Mouse (Mus musculus) neural tube, embryonic 12.5 days (tissue): Measurements from ENCODE around the gene Zmiz1. TPM values are rescaled to one million over a fixed set of nuclear protein-coding genes. Genes with fewer than 3 reads are reported as not detected.

Experiments
- ATAC-seq: fragments of 200-750 bp; cut with Nextera tagmentation; 2 replicates; pipeline ENCODE4 v1.8.0; 2017; ENCODE audit warnings: low read depth, mild to moderate bottlenecking, moderate TSS enrichment, moderate library complexity; ENCODE audit not compliant: low FRiP score
- H3K27ac ChIP-seq: fragments of 300-500 bp; sonication (generic); 2 replicates; pipeline ENCODE4 v1.5.1; 2016
- H3K27me3 ChIP-seq: fragments of 300-500 bp; sonication (generic); replicated peaks from 2 replicates; pipeline ENCODE4 v1.6.1; 2016; ENCODE audit warnings: mild to moderate bottlenecking
- H3K36me3 ChIP-seq: fragments of 300-500 bp; sonication (generic); 2 replicates; pipeline ENCODE4 v1.6.1; 2016; ENCODE audit warnings: mild to moderate bottlenecking
- H3K4me1 ChIP-seq: fragments of 300-500 bp; sonication (generic); 2 replicates; pipeline ENCODE4 v1.6.1; 2016
- H3K4me2 ChIP-seq: fragments of 300-500 bp; sonication (generic); replicated peaks from 2 replicates; pipeline ENCODE4 v1.6.1; 2016; ENCODE audit warnings: mild to moderate bottlenecking
- H3K4me3 ChIP-seq: fragments of 300-500 bp; sonication (generic); 2 replicates; pipeline ENCODE4 v1.5.1; 2016
- H3K9ac ChIP-seq: fragments of 300-500 bp; sonication (generic); 2 replicates; pipeline ENCODE4 v1.6.1; 2016; ENCODE audit warnings: mild to moderate bottlenecking
- H3K9me3 ChIP-seq: fragments of 300-500 bp; sonication (generic); 2 replicates; pipeline ENCODE4 v1.6.1; 2016; ENCODE audit warnings: mild to moderate bottlenecking
- WGBS: fragments of 180-500 bp; shearing (Covaris S2); methylation state at CpG from one replicate; pipeline ENCODE4 v1.1.7; 2016; 5-methylcytosine and 5-hydroxymethylcytosine counted together
- polyA plus RNA-seq: library from polyadenylated mRNA; unstranded; fragments of >200 nt; fragmentation: Nextera tagmentation; extraction: Ambion mirVana; gene quantifications from 2 replicates; pipeline ENCODE4 v1.2.1, GENCODE M21; 2016

Zmiz1 gene
- polyA plus RNA-seq, 1 experiment from 2014 or later: 63.4 TPM

- Histone ChIP-seq H3K4me3 (no peak overlapping the region), H3K4me2 (no peak overlapping the region), H3K9me3 (no peaks in the 10 kb centered on the region), H3K4me1 (peaks cover 95% of the 10 kb centered on the region), H3K27me3 (no peaks in the 10 kb centered on the region), H3K9ac (no peak overlapping the region), H3K36me3 (no peaks in the 10 kb centered on the region), H3K27ac (no peak overlapping the region)
- 80% methylated on average over 6 of the region's 6 CpGs for WGBS
- no peak for ATAC-seq
Observed at GRCm38 (mm10) chr14:25489336-25490078, 30.5 kb downstream of the Zmiz1 start.

GRCm38 (mm10) chr14:25491961-25492360, 33.0 kb downstream of the Zmiz1 start:
- no peak overlapping the region for H3K4me2 ChIP-seq
- H3K36me3 ChIP-seq: no peaks in the 10 kb centered on the region
- no peak overlapping the region for H3K4me3 ChIP-seq
- H3K9me3 ChIP-seq: no peaks in the 10 kb centered on the region
- H3K4me1 ChIP-seq: peaks cover 96% of the 10 kb centered on the region
- 64% methylated on average over 5 of the region's 5 CpGs for WGBS
- no peak overlapping the region for H3K27ac ChIP-seq
- H3K27me3 ChIP-seq: no peaks in the 10 kb centered on the region
- no peak overlapping the region for H3K9ac ChIP-seq
- no peak for ATAC-seq

- Histone ChIP-seq H3K27me3 (no peaks in the 10 kb centered on the region), H3K9ac (peak overlapping the region; percentile 30; the same call in 1 of the 2 replicates), H3K4me2 (peak overlapping the region; percentile 32), H3K27ac (peak overlapping the region; percentile 64), H3K4me1 (peaks cover 96% of the 10 kb centered on the region), H3K4me3 (no peak overlapping the region), H3K9me3 (no peaks in the 10 kb centered on the region), H3K36me3 (no peaks in the 10 kb centered on the region)
- ATAC-seq: no peak
- WGBS: 73% methylated on average over 11 of the region's 11 CpGs
Observed at GRCm38 (mm10) chr14:25492567-25493279, 33.7 kb downstream of the Zmiz1 start.

- Histone ChIP-seq H3K27me3 (no peaks in the 10 kb centered on the region), H3K27ac (peak overlapping the region; percentile 64), H3K4me3 (no peak overlapping the region), H3K9ac (0 out of 2 replicates have a peak overlapping the region, but pooled peaks have one; percentile 6), H3K9me3 (no peaks in the 10 kb centered on the region), H3K4me1 (peaks cover 98% of the 10 kb centered on the region), H3K4me2 (peak overlapping the region; percentile 32), H3K36me3 (no peaks in the 10 kb centered on the region)
- 47% methylated on average over 22 of the region's 22 CpGs for WGBS
- peak; percentile 19; the same call in 1 of the 2 replicates for ATAC-seq
Observed at GRCm38 (mm10) chr14:25493301-25494241, 34.6 kb downstream of the Zmiz1 start.

GRCm38 (mm10) chr14:25494778-25495177, 35.8 kb downstream of the Zmiz1 start:
- no peak overlapping the region for H3K4me3 ChIP-seq
- no peaks in the 10 kb centered on the region for H3K27me3 ChIP-seq
- H3K36me3 ChIP-seq: no peaks in the 10 kb centered on the region
- no peak overlapping the region for H3K4me2 ChIP-seq
- WGBS: 81% methylated on average over 3 of the region's 3 CpGs
- no peak for ATAC-seq
- H3K4me1 ChIP-seq: peaks cover 98% of the 10 kb centered on the region
- no peak overlapping the region for H3K27ac ChIP-seq
- H3K9me3 ChIP-seq: no peaks in the 10 kb centered on the region
- H3K9ac ChIP-seq: no peak overlapping the region

- 0 out of 2 replicates have a peak overlapping the region, but pooled peaks have one; percentile 13 for H3K9ac ChIP-seq
- no peak overlapping the region for H3K4me2 ChIP-seq
- ATAC-seq: no peak
- H3K4me3 ChIP-seq: no peak overlapping the region
- H3K4me1 ChIP-seq: peaks cover 97% of the 10 kb centered on the region
- no peaks in the 10 kb centered on the region for H3K36me3 ChIP-seq
- no peaks in the 10 kb centered on the region for H3K27me3 ChIP-seq
- no peaks in the 10 kb centered on the region for H3K9me3 ChIP-seq
- WGBS: 59% methylated on average over 2 of the region's 2 CpGs
- no peak overlapping the region for H3K27ac ChIP-seq
Observed at GRCm38 (mm10) chr14:25496116-25496515, 37.1 kb downstream of the Zmiz1 start.

GRCm38 (mm10) chr14:25496989-25497388, 38.0 kb downstream of the Zmiz1 start:
- Histone ChIP-seq H3K9ac (no peak overlapping the region), H3K4me3 (no peak overlapping the region), H3K27me3 (no peaks in the 10 kb centered on the region), H3K4me1 (peaks cover 97% of the 10 kb centered on the region), H3K36me3 (no peaks in the 10 kb centered on the region), H3K27ac (peak overlapping the region; percentile 83; the same call in 1 of the 2 replicates), H3K4me2 (peak overlapping the region; percentile 36; the same call in 1 of the 2 replicates), H3K9me3 (no peaks in the 10 kb centered on the region)
- ATAC-seq: no peak
- WGBS: 79% methylated on average over 3 of the region's 3 CpGs

- Histone ChIP-seq H3K4me2 (peak overlapping the region; percentile 36; the same call in 1 of the 2 replicates), H3K9ac (peak overlapping the region; percentile 42; the same call in 1 of the 2 replicates)
Observed at GRCm38 (mm10) chr14:25497596-25497995, 38.6 kb downstream of the Zmiz1 start.

GRCm38 (mm10) chr14:25498367-25498766, 39.4 kb downstream of the Zmiz1 start:
- Histone ChIP-seq H3K9me3 (no peaks in the 10 kb centered on the region), H3K4me1 (peaks cover 85% of the 10 kb centered on the region), H3K27me3 (no peaks in the 10 kb centered on the region), H3K4me2 (peak overlapping the region; percentile 6; the same call in 1 of the 2 replicates), H3K9ac (no peak overlapping the region), H3K4me3 (no peak overlapping the region), H3K36me3 (peaks cover 11% of the 10 kb centered on the region; the same call in 1 of the 2 replicates), H3K27ac (peak overlapping the region; percentile 83)
- 11% methylated on average over 7 of the region's 7 CpGs for WGBS
- peak; percentile 48 for ATAC-seq

More at GRCm38 (mm10) chr14:25497596-25497995, 38.6 kb downstream of the Zmiz1 start:
- Histone ChIP-seq H3K27me3 (no peaks in the 10 kb centered on the region), H3K4me1 (peaks cover 92% of the 10 kb centered on the region), H3K36me3 (peaks cover 3% of the 10 kb centered on the region; the same call in 1 of the 2 replicates), H3K9me3 (no peaks in the 10 kb centered on the region), H3K27ac (peak overlapping the region; percentile 83), H3K4me3 (no peak overlapping the region)
- 17% methylated on average over 8 of the region's 8 CpGs for WGBS
- ATAC-seq: 0 out of 2 replicates have a peak, but pooled peaks have one; percentile 10

GRCm38 (mm10) chr14:25499526-25499925, 40.5 kb downstream of the Zmiz1 start:
- ATAC-seq: no peak
- H3K27ac ChIP-seq: no peak overlapping the region
- H3K4me2 ChIP-seq: no peak overlapping the region
- no peak overlapping the region for H3K9ac ChIP-seq
- H3K9me3 ChIP-seq: no peaks in the 10 kb centered on the region
- no peak overlapping the region for H3K4me3 ChIP-seq
- WGBS: 69% methylated on average over 3 of the region's 3 CpGs
- no peaks in the 10 kb centered on the region for H3K27me3 ChIP-seq
- H3K4me1 ChIP-seq: peaks cover 74% of the 10 kb centered on the region
- peaks cover 22% of the 10 kb centered on the region for H3K36me3 ChIP-seq

GRCm38 (mm10) chr14:25500511-25501120, 41.6 kb downstream of the Zmiz1 start:
- no peak overlapping the region for H3K4me3 ChIP-seq
- H3K4me2 ChIP-seq: no peak overlapping the region
- H3K36me3 ChIP-seq: peaks cover 33% of the 10 kb centered on the region
- no peaks in the 10 kb centered on the region for H3K9me3 ChIP-seq
- ATAC-seq: no peak
- H3K9ac ChIP-seq: no peak overlapping the region
- no peak overlapping the region for H3K27ac ChIP-seq
- 44% methylated on average over 3 of the region's 3 CpGs for WGBS
- H3K27me3 ChIP-seq: no peaks in the 10 kb centered on the region
- peaks cover 67% of the 10 kb centered on the region for H3K4me1 ChIP-seq
